Mouse (Mus musculus) stomach, postnatal 0 days (tissue): Measurements from ENCODE around the gene Zfc3h1.

Source experiments
- CTCF ChIP-seq: IDR thresholded peaks from 2 replicates; pipeline ENCODE4 v1.5.1; 2016; ENCODE audit warnings: antibody characterized with exemption, low read depth, mild to moderate bottlenecking, moderate library complexity
- EP300 ChIP-seq: optimal IDR thresholded peaks from 2 replicates; pipeline ENCODE3; 2016; ENCODE audit warnings: antibody characterized with exemption

DNA sequence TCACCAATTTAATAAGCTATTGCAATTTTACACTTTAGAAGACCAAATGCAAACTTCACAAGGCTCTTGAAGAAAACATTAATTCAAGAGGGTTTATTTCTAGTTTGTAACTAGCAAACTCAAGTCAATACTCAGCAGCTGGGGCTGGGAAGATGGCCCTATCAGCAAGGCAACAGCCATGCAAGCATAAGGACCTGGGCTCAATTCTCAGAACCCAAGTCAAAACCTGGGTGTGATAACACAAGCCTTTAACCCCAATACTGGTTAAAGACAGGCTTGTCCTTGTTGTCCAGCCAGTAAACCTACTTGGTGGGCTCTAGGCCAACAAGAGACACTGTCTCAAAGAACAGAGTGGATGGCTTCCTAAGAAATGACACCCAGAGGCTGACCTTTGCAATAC is 38.3 kb upstream of the Zfc3h1 start:
- TF ChIP-seq EP300 (no peak), CTCF (no peak)
